Mouse (Mus musculus) heart, adult 9 months (tissue): ENCODE data around the gene Tbc1d13.

Source experiments
- DNase-seq, 2 experiments: peaks; one replicate each; pipeline ENCODE4 v3.0.0; 2022; ENCODE audit warnings: low spot score in 2 of 2

The Tbc1d13 gene

DNA sequence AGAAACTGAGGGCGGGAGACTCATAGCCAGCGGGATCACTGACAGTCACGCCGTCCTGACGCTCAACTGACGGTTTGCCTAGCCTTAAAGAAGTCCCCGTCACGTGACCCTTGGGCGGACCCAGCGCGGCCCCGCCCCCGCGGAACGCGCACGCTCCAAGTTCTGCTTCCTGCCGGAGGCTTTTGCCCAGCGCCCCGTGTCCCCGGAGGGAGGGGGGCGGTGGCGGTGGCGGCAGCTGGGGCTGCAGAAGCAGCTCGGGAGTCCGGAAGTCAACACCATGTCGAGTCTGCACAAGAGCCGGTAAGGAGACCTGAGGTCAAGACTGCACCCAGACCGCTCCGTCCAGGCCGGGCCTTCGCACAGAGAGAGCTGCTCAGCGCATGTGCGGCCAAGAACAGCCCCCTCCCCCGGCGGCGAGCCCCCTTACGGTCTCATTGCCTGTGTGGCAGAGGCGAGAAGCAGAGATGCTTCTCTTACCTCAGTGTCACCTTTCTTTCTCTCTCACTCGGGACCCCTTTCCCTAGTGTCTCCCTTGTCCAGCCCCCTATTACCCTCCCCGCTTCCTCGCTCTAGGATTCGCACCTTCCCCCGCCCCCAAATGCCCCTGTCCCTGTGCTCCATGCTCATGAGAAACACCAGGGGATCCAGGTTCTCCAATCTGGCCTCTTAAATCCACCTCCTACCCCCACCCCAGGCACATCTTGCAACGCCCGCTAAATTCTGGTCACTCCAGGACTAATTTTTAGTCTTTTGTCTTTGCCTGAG is at the start of gene Tbc1d13:
TSS of gene Tbc1d13 (plus strand) at position 134 of the 765 bp plus-strand sequence.
- peak; percentile 98 to 99 for DNase-seq

GRCm38 (mm10) chr2:30084113-30084512 is 49.4 kb upstream of the Tbc1d13 start:
- no peak for DNase-seq

- DNase-seq, result no peak
Observed at GRCm38 (mm10) chr2:30084632-30085031, 48.9 kb upstream of the Tbc1d13 start.

GRCm38 (mm10) chr2:30087310-30087709 is 46.2 kb upstream of the Tbc1d13 start:
- no peak for DNase-seq

GRCm38 (mm10) chr2:30091521-30091920 is 42.0 kb upstream of the Tbc1d13 start:
- DNase-seq, result no peak

DNA sequence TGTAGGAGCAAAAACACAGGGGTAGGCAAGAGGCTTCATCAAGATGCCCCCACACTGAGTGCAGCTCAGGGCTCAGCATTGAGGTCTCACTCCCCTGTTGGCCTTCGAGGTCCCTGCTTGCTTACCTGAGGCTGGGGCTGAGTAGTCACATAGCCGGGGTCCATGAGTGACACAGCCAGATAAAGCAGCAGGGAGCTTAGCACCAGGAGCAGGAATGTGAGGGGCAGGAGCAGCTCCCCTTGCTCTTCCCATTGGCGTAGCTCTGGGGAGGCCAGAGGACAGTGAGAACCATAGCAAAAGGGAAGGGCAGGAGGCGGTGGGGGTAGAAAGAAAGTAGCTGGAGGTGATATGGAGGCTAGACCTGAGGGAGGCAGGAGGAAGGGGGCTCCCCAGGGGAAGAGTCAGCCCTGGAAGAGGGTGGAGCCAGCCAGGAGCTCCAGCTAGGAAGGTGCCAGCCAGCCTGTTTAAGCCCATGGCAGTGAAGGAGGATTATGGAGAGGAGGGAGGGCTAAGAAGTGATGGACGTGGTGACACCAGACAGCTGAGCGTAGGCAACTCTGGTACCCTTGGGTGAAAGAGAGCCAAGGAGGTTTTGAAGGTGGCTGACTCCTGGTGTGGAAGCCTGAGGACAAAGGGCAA is 41.1 kb upstream of the Tbc1d13 start:
- no peak for DNase-seq

- peak; percentile 93 to 95 for DNase-seq
Observed at GRCm38 (mm10) chr2:30093471-30094207, 39.9 kb upstream of the Tbc1d13 start, which contains the start of gene Zdhhc12. Gene Zdhhc12 (minus strand): TSS chr2:30093648.

- DNase-seq, result no peak
Observed at GRCm38 (mm10) chr2:30094208-30094588, 39.3 kb upstream of the Tbc1d13 start.

DNA sequence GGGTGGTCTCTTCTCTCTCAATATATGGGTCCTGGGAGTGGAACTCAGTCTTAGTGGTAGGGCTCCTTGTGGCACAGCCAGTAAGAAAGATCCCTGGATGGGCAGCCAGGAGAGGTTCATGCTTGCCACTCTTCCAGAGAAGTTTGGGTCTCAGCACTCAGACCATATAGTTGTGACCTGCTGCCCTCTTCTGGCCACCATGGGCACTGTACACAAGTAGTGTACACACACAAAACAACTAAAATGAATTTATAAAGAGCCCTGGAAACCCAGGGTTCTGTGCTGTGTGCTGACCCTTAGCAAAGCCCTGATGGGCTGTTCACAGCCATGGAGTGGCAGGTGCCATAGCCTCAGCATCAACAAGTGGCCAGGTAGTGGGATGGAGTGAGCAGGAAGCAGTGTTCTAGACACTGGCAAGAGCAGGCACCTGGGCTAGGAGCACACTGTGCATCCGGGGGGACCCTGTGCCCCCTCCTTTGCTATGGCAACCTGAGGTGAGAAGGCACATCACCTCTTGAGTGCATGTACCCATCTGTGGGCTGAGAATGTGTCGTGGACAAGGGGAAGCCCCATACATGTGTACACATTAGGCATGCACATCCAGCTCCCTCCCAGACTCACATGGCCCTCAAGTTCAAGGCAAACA is 37.5 kb upstream of the Tbc1d13 start:
- peak in 1 of 2 experiments; percentile 39 for DNase-seq

GRCm38 (mm10) chr2:30100214-30100613 is 33.3 kb upstream of the Tbc1d13 start:
- DNase-seq, result no peak

- DNase-seq, result no peak
Observed at GRCm38 (mm10) chr2:30106364-30106763, 27.2 kb upstream of the Tbc1d13 start.

GRCm38 (mm10) chr2:30107646-30108045 is 25.9 kb upstream of the Tbc1d13 start:
- DNase-seq, result no peak

- no peak for DNase-seq
Observed at GRCm38 (mm10) chr2:30108260-30108659, 25.3 kb upstream of the Tbc1d13 start.

DNA sequence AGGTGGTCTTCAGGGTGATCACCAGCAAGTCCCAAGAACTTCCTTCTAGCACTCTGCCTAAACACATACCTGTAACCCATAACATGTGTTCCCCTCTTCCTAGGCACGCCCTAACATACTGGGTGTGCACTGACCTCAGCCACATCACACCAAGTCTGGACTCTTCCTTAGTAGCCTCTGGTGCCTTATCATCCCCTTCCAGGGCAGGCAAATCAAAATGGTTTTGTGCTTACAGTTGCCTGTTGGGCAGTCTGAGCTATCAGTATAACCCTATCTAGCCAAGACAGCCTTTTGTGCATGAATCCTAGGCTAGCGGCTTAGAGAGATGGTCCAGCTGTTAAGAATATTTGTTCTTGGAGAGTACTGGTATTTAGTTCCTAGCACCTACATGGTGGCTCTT is 22.0 kb upstream of the Tbc1d13 start:
- DNase-seq, result no peak

- DNase-seq, result no peak
Observed at GRCm38 (mm10) chr2:30112564-30112963, 21.0 kb upstream of the Tbc1d13 start.

DNA sequence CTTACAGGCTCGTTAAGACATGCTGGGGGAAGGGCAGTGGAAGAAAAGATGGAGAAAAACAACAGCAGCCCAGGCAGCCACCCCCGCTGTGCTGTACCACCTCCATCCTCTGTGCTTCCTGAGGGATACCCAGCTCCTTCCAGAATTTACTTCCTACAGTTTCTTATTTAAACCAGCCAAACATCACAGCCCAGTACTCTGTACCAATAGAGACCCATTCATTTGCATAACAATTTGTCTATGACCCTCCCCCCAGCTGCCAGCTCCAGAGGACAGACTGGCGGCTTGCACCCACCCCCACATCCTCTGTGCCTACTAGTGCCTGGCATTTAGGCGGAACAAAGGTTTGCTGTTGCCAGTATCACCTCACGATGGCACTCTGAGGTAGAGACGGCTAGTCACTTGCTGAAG is 13.9 kb upstream of the Tbc1d13 start:
- no peak for DNase-seq

GRCm38 (mm10) chr2:30120269-30120668 is 13.3 kb upstream of the Tbc1d13 start:
- no peak for DNase-seq

DNA sequence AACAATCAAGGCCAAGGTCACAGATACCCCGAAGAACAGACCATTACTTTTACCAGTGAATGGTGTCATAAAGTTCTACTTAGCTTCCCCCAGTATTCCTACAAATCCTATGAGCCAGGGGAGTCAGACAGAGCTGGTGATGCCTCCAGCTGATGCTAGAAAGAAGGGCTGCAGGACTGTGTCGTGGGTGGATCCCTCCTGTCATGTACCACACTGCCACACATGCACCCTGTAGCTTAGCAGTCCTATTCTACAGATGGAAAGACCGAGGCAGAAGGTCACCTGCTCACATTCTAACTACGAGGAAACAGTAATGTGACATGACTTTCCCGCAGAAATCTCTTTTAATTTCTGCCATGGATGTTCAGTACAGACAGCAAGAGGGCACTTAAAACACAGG is 10.8 kb upstream of the Tbc1d13 start:
- DNase-seq, result no peak

DNA sequence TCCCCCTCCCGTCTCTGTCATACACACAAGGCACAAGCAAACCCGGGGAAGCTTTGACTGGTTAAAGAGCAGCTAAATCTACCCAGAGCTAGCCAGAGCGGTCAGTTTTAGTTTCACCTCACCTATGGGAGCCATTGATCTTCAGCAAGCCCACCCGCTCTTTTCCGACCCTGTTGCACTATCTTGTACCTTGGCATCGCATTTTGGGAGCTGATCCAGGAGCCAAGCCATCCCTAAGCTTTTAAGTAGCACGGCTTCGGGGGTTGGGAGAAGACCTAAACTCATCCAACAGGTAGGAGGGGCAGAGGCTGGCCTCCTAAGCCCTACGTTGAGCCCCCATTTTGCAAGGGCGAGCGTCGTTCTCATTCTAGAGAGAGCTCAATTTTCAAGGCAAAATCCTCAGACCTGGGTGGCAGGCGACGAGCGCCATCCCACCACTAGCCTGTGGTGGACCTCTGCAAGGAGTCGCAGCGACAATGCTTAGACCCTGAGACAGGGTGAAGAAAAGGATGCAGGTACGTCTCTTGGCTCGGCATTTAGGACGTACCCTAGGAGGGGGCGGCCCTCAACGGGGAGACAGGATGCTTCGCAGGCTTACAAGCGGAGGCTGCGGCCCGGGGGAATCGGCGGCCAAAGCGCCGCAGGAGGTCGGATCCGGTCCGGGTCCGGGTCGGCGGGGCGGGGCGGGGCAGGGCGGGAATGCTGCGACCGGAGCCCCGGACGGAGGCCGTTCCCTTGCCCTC is 9.6 kb upstream of the Tbc1d13 start:
- DNase-seq, result peak; percentile 12 to 23

DNA sequence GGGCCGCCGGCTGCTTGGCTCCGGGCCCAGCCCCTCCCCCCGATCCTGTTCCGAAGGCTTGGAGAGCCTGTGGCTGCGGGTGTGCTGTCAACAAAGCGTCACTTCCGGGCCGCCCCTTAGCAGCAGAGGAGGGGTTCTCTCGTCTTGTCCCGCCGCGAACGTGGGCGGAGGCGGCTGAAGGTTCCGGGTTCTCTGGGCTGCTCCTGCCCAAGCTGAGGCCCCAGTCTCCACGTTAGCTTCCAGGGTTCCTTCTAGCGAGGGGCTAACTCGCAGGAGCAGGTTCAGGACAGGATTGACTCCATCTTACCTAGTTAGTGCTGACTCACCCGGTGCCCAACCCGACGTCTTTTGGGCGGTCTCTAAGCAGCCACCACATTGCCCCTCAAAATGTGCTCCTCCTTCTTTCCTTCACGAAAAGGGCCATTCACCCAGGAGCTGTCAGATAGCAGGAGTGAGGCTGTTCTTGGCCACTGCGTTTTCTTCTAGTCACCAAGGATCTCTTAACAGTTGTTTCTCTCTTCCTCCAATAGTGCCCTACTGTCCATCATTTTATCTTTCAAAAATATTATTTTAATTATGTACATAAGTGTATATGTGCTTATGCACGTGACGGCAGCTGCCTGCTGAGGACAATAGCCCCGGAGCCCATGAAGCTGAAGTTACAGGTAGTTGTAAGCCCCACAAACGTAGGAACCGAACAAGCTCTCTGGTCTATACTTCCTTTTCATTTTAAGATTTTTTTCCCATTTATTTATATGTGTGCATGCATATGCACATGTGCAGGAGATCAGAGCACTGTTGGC is 8.9 kb upstream of the Tbc1d13 start, which contains the start of gene Zer1:
TSS of gene Zer1 (minus strand) at position 114 of the 803 bp plus-strand sequence.
- DNase-seq, result peak; percentile 96
